Mouse (Mus musculus) mature B cell (primary cell): ENCODE measurements around the gene Ykt6.
"Not testable (repeated sequence)": the region's sequence is repeated elsewhere in the genome, so short reads cannot be mapped to it uniquely, and the experiment has no call there.

Experiments used
- in situ Hi-C: fragments of 300-500 bp; cut with MboI; formaldehyde crosslinking; loops from 2 replicates; pipeline ENCODE4 v1.14.3; 2019

The Ykt6 gene

DNA sequence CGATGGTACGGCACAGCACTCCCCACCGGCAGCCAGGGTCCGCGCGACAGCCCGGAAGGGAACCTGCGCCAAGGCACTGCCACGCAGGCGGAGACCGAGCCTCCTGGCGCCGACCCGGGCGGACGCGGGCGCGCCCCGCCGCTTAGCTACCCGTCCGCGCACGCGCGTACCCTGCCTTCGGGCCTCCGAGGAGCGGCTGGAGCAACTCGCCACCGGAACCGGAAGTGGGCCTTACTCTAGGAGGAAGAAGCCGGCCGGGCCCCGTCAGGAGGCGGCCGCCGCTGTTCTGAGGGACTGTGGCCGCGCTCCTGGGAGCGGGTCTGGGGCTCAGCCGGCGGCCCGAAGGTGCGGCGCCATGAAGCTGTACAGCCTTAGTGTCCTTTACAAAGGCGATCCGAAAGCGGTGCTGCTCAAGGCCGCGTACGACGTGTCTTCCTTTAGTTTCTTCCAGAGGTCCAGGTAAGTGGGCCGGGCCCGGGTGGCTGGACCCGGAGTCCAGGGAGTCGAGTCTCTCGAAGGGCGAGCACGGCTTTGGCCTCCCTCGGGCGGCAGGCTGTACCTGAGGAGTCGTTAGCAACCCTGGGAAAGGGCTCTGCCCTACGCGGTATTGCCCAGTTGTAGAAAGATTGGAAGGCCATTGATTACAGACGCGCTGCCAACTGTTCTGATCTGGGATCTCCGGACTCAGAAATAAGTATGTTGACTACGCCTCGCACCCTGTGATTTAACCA is at the start of gene Ykt6:
Gene Ykt6, plus strand, starts transcription at position 148 of the 731 bp plus-strand sequence.
- in situ Hi-C loops = no loop called here

DNA sequence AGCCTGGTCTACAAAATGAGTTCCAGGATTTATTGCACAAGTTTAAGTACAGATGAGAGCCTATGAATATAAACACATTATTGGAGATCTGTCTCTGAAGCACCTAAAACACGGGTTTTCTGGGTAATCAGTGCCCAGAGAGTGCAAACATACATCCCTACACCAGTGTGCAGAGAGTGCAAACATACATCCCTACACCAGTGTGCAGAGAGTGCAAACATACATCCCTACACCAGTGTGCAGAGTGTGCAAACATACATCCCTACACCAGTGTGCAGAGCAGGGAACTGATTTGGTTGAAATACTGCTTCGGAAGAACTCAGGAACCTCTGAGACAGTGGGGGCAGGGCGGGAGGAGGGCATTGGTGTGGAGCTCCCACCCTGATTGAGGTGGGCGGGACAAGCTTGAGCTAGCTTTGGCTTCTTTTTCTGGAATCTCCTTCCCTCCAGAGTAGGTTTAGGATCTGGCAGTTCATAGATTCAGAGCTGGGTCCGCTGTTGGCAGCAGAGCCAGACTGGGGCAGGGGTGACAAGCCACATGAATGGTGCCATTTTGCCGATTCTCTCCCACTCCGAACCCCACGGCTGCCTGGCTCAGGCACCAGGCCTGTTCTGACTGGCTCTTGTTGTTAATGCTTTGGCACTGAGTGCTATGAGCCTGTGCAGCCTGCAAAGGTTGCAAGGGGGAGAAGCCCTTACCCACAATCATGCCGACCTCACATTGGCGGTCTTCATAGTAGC is 49.5 kb upstream of the Ykt6 start:
- in situ Hi-C loops = no loop called here

DNA sequence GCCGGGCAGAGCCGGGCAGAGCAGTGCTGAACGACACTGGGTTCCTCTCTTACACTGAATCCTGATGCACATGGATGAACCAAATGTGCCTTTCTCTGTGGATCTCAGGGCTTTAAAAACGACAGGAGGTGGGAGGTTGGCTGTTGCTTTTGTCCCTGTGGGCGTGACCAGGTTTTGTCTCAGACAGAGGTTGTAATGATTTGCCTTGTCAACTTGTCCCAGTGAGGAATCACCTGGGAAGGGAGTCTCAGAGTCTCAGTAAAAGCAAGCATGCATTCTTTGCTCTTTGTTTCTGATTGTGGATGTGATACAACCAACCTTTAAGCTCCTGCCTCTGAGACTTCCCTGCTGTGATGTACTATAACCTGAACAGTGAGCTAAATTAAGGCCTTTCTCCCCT is 48.4 kb upstream of the Ykt6 start:
- in situ Hi-C loops = no loop called here

DNA sequence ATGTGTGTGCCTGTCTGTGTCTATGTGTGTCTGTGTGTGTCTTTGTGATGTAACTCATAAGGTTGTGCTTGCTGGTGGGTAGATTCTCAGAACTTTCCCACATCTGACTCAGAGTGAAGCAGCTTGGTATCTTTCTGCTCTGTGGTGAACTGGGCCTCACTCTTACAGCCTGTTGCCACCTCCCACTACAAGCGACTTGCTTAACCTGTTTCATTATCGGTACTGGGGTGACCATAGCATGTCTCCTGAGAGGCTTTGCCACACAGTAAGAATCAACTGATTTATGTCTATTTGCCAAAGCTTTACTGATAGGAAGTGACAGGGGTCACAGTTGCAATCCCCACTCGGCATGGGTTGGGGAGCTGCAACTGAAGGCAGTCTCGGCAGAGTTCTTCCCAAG is 46.9 kb upstream of the Ykt6 start:
- in situ Hi-C loops = no loop called here

DNA sequence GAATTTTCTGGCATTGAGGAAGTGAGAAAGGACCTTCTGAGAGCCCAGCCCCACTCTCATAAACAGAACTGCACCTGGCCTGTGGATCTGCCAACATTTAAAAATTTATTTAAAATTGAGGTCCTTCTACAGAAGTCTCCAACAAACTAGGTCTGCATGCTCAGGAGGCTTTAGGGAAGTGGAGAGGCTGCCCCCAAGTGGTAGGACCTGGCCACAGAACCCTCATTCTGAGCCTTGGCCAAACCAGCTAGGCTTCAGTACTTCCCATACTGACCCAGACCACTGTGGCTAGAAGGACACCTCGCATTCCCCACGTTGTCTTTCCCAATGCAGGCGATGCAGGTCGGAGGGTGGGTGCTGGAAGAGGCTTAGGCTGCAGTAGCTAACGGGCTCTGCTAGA is 42.9 kb upstream of the Ykt6 start:
- in situ Hi-C loops = no loop called here

DNA sequence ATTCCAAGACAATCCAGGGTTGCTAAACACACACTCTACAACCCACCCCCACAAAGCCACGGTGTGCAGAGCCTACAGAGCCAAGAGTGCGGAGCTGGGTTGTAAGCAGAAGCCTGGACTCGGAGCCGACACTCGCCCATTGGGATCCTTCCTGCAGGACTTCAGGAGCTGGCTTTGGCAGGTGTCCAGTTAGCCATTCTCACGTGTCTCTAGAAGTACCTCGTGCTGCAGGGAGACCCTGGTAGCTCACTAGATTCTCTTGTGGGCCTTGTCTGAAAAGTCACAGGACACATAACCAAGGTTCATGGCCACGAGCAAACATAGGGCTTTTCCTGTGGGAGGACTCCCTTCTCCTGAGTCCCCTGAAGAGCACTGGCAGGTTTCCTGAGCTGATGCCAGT is 42.2 kb upstream of the Ykt6 start:
- in situ Hi-C loops = no loop called here

DNA sequence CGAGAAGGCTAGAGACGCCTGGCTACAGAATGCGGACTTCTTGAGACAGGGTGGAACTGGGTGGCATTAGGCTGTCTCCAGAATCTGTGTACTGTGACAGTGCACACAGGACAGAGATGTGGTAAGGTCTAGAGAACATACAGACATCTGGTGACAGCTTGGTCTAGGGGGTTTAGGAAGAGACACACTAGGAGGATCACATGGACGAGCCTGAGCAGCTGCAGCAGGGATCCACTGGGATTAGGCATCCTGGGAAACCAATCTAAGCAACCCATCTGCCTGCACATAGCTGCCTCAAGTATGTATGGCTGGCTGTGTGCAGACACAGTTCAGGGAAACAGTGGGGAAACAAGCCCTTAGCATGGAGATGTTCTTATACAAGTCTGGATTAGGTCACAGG is 41.6 kb upstream of the Ykt6 start:
- in situ Hi-C loops = no loop called here

DNA sequence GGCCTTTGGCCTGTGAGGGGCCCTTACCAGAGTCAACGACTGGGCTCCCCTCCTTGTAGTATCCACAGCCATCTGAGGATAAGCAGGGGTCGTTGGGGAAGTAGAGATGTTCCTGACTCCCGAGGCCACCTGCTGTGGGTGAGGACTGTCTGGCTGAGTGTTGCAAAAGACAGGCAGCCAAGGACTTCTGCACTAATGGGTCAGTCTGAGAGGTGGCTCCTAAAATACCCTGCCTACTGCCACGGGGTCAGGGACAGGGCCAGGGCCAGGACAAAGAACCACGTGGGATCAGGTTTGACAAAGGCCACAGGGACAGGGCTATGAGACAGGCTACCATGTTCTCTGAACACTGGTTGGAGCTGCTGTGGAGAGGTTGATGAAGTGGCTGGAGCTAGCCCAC is 40.6 kb upstream of the Ykt6 start:
- in situ Hi-C loops = no loop called here

DNA sequence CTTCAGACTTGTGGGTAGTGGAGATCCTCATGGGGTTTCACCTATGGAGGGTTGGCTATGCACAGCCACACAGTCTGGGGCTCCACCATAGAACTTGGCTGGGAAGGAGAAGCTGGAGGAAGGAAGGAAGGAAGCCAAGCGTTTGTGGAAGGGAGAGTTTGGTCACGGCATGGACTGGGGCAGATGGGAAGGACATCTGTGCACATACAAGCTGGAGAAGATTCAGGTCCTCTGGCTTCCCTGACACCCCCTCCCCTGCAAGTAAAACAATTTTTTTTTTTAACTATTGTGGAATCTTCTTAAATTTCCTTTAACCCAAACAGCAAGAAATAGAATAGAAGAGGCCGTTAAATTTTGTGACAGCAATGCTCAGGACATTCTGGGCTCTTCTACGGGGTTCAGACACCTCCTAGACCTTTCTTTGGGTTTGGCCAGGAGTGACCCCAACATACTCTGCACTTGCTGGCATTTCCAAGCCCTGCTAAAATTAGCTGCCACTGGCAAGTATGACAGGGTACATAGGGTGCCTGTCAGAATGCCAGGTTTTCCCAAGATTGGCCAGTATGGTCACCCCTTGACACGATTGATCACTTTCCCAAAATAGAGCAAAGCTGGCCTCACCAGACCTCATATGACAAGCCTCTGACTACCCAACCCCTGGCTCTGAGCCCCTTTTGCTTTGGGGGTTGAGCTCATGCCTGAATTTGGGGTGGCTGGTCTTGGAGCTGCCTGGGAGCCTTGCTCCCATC is 39.9 kb upstream of the Ykt6 start:
- in situ Hi-C loops = no loop called here

DNA sequence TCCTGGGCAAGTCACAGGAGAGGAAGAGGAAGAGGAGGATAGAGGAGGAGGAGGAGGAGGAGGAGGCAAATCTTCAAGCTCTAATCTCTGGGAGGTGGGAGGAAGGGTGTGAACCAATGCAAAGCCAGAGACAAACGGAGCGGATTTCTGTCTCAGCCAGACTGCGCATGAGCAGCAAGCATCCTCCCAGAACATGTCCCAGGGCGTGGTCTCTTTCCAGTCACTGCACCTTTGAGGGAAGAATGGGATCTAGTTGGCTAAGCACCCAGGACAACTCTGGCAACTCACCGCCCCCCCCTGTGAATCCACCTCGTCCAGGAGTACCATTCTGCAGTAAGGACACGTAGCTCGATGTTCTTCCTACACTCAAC is 39.3 kb upstream of the Ykt6 start:
- in situ Hi-C loops = no loop called here

DNA sequence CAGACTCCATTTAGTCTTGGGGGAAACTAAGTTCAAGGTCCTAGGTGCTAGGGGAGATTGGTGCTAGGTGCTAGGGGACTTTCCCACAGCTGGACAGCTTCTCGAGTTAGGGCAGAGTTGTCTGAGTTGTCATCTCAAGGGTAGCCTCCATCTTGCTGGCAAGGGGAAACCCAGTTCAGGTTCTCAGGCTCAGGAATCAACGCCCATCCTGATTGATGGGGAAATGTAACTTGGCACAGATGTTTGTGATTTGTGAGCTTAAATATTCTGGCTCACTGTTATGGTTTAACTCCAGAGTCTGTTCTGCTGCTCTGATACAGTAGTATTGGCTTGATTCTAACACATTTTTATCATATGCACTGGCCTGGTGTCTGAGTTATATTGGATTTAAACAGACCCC is 37.4 kb upstream of the Ykt6 start:
- in situ Hi-C loops = no loop called here

DNA sequence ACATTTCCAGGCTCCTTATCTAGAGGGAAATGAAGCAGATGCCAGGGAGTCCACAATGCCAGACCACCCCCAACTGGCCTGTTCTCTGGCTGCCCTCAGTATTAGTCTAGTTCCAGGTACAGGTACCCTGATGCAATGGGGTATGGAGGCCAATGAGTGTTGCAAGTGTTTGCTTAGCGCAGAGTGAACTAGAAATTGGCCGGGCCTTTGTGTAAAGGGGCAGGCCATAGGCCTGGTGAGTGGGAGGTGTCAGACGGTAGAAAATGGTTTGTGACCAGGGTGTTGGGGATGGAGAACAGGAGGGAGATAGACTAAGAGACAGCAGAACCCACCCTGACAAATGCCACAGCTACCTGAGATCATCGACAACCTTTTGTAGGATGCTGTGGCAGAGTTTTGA is 35.9 kb upstream of the Ykt6 start:
- in situ Hi-C loops = no loop called here

DNA sequence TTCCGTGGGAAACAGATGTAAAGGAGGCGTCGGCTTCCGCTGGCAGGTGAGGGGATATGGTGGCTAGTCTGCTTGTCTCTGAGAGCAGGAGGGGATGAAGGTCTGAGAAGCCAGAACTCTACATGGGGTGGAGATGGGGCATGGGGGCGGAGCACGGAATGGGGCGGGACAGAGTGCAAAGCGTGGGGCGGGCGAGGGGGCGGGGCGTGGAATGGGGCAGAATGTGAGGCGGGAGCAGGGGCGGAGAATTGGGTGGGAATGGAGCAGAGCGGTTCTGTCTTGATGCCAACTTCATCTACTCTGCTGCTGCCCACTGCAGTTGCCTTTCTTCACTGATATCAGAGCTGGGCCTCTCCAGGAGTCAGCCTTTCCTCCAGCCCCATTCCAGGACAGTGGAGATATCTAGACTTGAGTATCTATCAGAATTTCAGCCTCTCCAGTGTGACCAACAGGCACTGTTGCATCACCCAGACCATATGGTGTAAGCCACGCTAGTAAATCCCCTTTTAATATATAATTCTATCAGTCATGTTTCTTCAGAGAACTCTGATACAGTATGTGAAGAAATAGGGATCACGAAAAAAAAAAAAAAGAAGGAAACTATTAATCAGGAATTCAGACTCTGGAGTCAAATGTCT is 35.1 kb upstream of the Ykt6 start:
- in situ Hi-C loops = no loop called here

DNA sequence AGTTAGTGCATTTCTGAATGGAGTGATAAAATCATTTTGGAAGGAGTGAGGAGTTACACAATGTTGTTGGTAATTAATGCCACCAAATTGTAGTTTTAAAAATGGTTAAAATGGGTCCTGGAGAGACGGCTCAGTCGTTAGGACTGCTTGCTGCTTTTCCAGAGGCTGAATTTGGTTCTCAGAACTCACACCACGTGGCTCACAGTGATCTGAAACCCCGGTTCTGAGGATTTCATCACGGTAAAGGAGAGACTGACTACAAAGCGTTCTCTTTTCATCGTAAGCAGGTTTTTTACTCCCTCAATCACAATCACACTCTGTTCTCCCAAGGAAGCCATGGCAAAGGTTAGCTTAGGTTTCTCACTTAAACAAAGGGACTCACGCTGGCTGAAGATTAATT is 30.8 kb upstream of the Ykt6 start:
- in situ Hi-C loops = no loop called here

DNA sequence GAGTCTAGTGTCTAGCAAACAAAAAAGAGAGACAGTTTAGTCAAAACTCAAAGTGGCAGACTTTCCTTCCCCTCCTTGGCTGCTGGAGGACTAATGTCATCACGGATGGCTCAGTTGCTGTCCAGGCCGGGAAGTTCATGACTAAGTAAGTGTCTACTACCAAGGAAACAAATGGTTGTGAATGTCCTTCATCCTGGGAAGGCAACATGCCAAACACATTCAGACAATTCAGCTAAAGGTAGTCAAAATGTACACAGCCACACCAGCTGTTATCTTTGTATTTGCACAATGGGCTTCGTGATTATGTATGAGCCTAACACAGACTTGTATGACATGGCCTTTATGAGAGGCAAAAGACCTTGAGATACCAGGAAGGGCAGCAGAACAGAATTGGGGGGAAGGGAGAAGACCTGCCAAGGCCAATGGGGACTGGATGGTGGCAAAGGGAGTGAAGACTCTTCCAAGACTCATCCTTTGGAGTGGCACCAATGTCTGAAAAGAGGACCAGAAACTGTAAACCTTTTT is 28.7 kb upstream of the Ykt6 start:
- in situ Hi-C loops = no loop called here

DNA sequence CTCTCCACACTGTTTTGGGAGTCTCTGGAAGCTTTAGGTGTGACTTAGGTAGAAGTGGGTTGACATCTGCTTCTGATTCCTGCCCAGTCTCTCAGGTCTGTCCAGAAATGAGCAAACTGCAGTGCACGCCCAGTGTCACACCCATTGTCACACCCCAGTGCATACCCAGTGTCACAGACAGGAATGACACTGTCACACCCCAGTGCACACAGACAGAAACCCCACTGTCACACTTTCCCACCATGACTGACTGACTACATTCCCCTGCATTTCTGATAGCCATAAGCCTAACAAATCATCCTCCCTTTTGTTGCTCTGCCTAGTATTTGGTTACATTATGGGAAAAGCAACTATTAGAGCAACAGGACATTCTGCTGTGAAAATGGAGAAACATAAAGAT is 24.9 kb upstream of the Ykt6 start:
- in situ Hi-C loops = no loop called here

DNA sequence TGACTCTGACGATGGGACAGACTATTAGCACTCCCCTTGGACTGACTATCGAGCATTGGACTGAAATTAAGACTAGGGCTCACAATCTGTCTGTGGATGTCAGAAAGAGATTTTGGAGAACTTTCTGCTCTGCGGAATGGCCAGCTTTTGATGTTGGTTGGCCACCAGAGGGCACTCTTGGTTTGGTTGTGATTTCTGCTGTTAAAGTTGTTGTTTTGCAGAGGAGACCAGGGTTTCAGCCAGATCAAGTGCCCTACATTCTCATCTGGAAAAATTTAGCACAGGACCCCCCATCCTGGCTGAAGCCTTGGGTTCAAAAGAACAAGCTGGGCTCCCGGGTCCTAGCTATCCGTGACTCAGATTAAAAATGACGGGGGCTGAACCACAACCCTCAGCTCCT is 23.5 kb upstream of the Ykt6 start:
- in situ Hi-C loops = not testable (repeated sequence)

DNA sequence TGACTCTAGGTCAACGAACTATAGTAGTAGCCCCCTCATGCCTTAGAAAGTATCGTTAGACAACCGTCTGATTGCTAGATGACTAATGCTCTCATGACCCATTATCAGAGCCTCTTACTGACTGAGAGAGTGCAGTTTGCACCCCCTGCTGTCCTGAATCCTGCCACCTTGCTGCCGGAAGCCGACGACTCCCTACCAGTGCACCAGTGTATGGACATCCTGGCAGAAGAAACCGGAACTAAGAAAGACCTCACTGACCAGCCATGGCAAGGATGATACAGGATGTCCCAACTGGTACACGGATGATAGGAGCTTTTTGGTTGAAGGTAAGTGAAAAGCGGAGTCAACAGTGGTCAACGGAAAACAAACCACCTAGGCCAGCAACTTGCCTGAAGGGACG is 21.0 kb upstream of the Ykt6 start:
- in situ Hi-C loops = not testable (repeated sequence)

DNA sequence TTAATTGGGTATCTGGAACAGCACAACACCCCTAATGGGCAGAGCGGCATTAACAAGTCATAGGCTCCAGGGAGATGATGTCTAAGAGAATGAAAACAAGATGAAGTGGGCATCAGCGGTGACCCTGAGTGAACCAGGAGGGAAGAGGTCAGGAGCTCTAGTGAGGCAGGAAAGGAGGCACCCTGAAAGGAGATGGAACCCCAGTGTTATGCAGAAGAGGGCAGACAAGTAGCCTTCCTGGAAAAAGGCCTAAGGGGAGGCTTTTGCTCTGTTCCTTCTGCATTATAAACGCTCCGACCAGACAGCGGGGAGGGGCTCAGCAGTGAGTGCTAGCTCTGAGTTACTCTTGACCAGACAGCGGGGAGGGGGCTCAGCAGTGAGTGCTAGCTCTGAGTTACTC is 12.5 kb upstream of the Ykt6 start:
- in situ Hi-C loops = no loop called here

DNA sequence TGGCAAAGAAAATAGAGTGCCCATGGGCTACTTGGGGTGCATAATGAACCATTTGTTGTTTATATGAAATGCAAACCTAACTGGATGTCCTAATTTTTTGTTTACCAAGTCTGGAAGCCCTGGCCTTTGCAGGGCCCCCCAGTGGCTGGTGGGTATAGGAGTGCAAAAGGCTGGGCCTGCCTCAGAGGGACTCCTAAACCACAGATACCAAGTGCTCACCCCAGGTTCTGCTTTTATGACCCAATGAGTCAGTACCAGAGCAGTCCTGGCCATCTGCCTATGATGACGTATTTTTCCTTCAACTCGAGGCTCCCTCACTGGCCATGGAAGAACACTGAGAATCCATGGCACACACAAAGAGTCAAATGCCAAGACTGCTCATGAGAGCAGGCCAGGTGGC is 10.4 kb upstream of the Ykt6 start:
- in situ Hi-C loops = no loop called here

DNA sequence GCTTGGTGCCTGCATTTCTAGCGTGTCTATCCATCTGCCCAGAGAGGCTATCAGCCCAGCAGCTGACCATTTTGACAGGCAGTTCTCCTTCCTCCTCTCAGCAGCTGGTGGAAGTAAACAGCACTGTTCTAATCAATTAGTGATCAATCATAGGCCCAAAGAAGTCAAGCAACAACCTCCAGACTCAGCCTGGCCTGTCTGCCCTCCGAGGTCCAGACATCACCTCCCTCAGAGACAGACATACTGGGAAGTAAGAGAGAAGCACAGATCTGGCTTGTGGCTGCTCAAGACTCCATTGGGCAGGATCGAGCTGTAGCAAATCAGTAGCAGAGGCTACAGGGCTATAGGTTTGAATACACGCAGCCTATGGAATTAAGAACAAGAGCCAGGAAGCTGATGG is 7.7 kb upstream of the Ykt6 start:
- in situ Hi-C loops = no loop called here

DNA sequence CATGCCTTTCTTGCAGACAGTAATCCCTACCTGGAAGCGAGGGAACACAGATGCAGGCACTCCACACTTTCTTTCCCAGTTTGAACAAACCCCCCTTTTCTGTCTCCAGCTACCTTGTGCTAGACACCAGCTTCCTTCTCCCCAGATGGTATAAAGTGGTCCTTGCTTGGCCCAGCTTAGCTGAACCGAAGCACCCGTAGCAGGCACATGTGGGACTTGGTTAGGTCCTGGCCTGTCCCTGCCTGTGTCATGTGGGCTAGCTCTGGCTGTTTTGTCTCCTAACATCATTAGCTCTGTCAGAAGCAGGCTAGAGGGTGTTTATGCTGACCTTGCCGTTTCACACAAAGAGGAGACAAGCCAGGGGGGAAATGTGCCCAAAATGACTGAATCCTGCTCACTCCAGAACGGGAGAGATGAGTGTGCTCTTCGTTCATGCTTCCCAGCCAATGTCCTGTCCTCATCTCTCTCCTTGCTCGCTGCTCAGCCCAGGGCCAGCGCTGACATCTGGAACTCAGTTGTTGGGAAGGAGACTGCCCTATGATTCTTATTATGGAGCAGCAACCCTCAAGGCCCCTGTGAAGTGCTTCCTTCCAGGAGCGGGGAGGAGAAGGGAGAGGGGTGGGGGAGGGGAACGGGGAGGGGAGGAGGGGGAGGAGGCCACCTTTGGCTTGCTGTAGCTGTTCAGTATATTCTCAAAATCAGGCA is 6.8 kb upstream of the Ykt6 start:
- in situ Hi-C loops = no loop called here
